Comparison of ENCODE assay signal across 9 mouse cellular contexts in genomic region chr12:116049701-116050100, GRCm38 (mm10). TPM values are rescaled to one million over a fixed set of nuclear protein-coding genes. Genes with fewer than 3 reads are reported as not detected.
DNase-seq lines count a peak whose midpoint lies in the region; ATAC-seq and TF ChIP-seq lines count a peak whose summit lies in the region.
"Had no signal": no experiment of that assay in that cellular context is flagged by ENCODE, and none has a peak within 500 bp of the region (broad histone marks: within the 10 kb centered on the region; RNA-seq: fewer than 3 reads in every experiment).

No protein-coding gene starts in this region.

- TF ChIP-seq CTCF in gastrocnemius, adult 2 months (IDR thresholded peaks at IDR 0.05) = peak; percentile 57
- peak; percentile 17; the same call in 1 of the 2 replicates for TF ChIP-seq CTCF in brain, embryonic 14.5 days (IDR thresholded peaks at IDR 0.05; ENCODE audit: borderline replicate concordance, extremely low read depth, insufficient read depth, insufficient read length)

- TF ChIP-seq POLR2A in brain, embryonic 14.5 days (IDR thresholded peaks at IDR 0.05; ENCODE audit: borderline replicate concordance, extremely low read depth, insufficient read depth, insufficient read length, poor library complexity, severe bottlenecking) = no peak

- H3K4me3 ChIP-seq in gastrocnemius, adult 2 months = peak overlapping the region; percentile 99

- peak; percentile 40; the same call in 1 of the 2 replicates for ATAC-seq in megakaryocyte-erythroid progenitor cell, adult 5-6 weeks (replicated peaks; ENCODE audit: low FRiP score, low TSS enrichment, poor library complexity, severe bottlenecking)

- peak; percentile 17 for DNase-seq in gastrocnemius, adult 2 months
- no peak for DNase-seq in gastrocnemius, adult 18-20 months (ENCODE audit: low spot score)
- peak; percentile 41 for DNase-seq in A20 (ENCODE audit: low read depth, low spot score)
- peak; percentile 28 for DNase-seq in brain, embryonic 14.5 days (ENCODE audit: low read depth)
- no peak for DNase-seq in left cerebral cortex, adult 8-10 months (ENCODE audit: low spot score in 2 of 2)
- no peak for DNase-seq in urinary bladder, adult 18-20 months (ENCODE audit: low spot score in 2 of 2)
- DNase-seq in adrenal gland, adult 8-10 months = no peak

- peak overlapping the region; percentile 99 for H3K27ac ChIP-seq in gastrocnemius, adult 2 months
- H3K27ac ChIP-seq: limb, embryonic 13.5 days had no signal

- intact Hi-C loops in gastrocnemius, adult 2 months (cut with DNase I) = loop anchor here (5.0 kb wide), 1 partner anchor 358 kb away; the partner anchor contains the start of gene Ncapg2

RNA-seq across cellular contexts. Expression of gene Zfp386, which starts 2.2 kb away (rescaled TPM):
- total RNA-seq in gastrocnemius, adult 2 months (2021) = 10 to 100 TPM; 23.7 to 32.0 TPM
- total RNA-seq in gastrocnemius, adult 18-20 months (2021) = 10 to 100 TPM; 22.5 to 27.7 TPM
- 38.3 and 38.4 TPM in 2 replicates for polyA plus RNA-seq in brain, embryonic 14.5 days (2012; rRNA removed)
- 30.0 and 37.5 TPM in 2 replicates for total RNA-seq in megakaryocyte-erythroid progenitor cell, adult 5-6 weeks (2014; fragmentation: Nextera tagmentation)
- 19.3 and 30.9 TPM in 2 replicates for total RNA-seq in megakaryocyte-erythroid progenitor cell, adult 5-6 weeks (2017)
- 10 to 100 TPM; 28.3 to 30.3 (median 29.0) TPM for total RNA-seq in left cerebral cortex, adult 8-10 months (2022)
- total RNA-seq in adrenal gland, adult 8-10 months (2022) = 10 to 100 TPM; 26.0 to 47.7 (median 35.6) TPM

RNA-seq across cellular contexts. Expression of gene Vipr2, which starts 27.8 kb away (rescaled TPM):
- 1 to 10 TPM; 1.5 to 3.0 TPM for total RNA-seq in gastrocnemius, adult 2 months (2021)
- 1 to 10 TPM in 1 of 2 experiments, under 1 TPM in 1; 0.87 to 1.5 TPM for total RNA-seq in gastrocnemius, adult 18-20 months (2021)
- polyA plus RNA-seq in brain, embryonic 14.5 days (2012; rRNA removed) = 1.7 and 2.1 TPM in 2 replicates
- total RNA-seq in megakaryocyte-erythroid progenitor cell, adult 5-6 weeks (2014; fragmentation: Nextera tagmentation) = 0.55 and 3.3 TPM in 2 replicates
- total RNA-seq in megakaryocyte-erythroid progenitor cell, adult 5-6 weeks (2017) = 0.61 and 3.1 TPM in 2 replicates
- 1 to 10 TPM in 2 of 4 experiments, under 1 TPM in 2; 0.50 to 2.4 (median 1.0) TPM for total RNA-seq in left cerebral cortex, adult 8-10 months (2022)
- total RNA-seq in adrenal gland, adult 8-10 months (2022) = under 1 TPM; 0.28 to 0.73 (median 0.44) TPM

Comparison
In these comparisons a context has a peak if more than half of its experiments do, and no peak if none do; other contexts are left out.
1. DNase-seq: peak in gastrocnemius, adult 2 months (single experiment), A20 (single experiment) and brain, embryonic 14.5 days (single experiment); none in gastrocnemius, adult 18-20 months (single experiment), left cerebral cortex, adult 8-10 months (0 of 2), urinary bladder, adult 18-20 months (0 of 2) and adrenal gland, adult 8-10 months (single experiment).